Mouse (Mus musculus) intestine, embryonic 16.5 days (tissue): ENCODE data around the gene Dnajc8. TPM values are rescaled to one million over a fixed set of nuclear protein-coding genes. Genes with fewer than 3 reads are reported as not detected.

Experiments used
- ATAC-seq: fragments of 200-750 bp; cut with Nextera tagmentation; 2 replicates; pipeline ENCODE4 v1.8.0; 2017; ENCODE audit warnings: moderate TSS enrichment, moderate library complexity
- H3K27ac ChIP-seq: fragments of 300-500 bp; sonication (generic); 2 replicates; pipeline ENCODE4 v1.5.1; 2014; ENCODE audit warnings: mild to moderate bottlenecking, low read length
- H3K27me3 ChIP-seq: fragments of 300-500 bp; sonication (generic); replicated peaks from 2 replicates; pipeline ENCODE4 v1.6.1; 2014; ENCODE audit warnings: low read length, control low read depth, mixed read lengths; ENCODE audit not compliant: control insufficient read depth, insufficient read depth
- H3K36me3 ChIP-seq: fragments of 300-500 bp; sonication (generic); 2 replicates; pipeline ENCODE4 v1.6.1; 2014; ENCODE audit warnings: low read length, control low read depth; ENCODE audit not compliant: control insufficient read depth, insufficient read depth
- H3K4me1 ChIP-seq: fragments of 300-500 bp; sonication (generic); 2 replicates; pipeline ENCODE4 v1.6.1; 2014; ENCODE audit warnings: low read length, control low read depth, mixed read lengths; ENCODE audit not compliant: control insufficient read depth, insufficient read depth
- H3K4me2 ChIP-seq: fragments of 300-500 bp; sonication (generic); 2 replicates; pipeline ENCODE4 v1.6.1; 2014; ENCODE audit warnings: low read depth, low read length, control low read depth
- H3K4me3 ChIP-seq: fragments of 300-500 bp; sonication (generic); 2 replicates; pipeline ENCODE4 v1.5.1; 2014; ENCODE audit warnings: mild to moderate bottlenecking, low read length
- H3K9ac ChIP-seq: fragments of 300-500 bp; sonication (generic); 2 replicates; pipeline ENCODE4 v1.6.1; 2014; ENCODE audit warnings: low read depth, low read length
- H3K9me3 ChIP-seq: fragments of 300-500 bp; sonication (generic); 2 replicates; pipeline ENCODE4 v1.6.1; 2016; ENCODE audit warnings: low read length, control low read depth; ENCODE audit not compliant: control insufficient read depth
- WGBS: fragments of 180-500 bp; shearing (Covaris S2); extraction: QIAGEN DNeasy Blood & Tissue Kit; methylation state at CpG from one replicate; pipeline ENCODE4 v1.1.7; 2014; 5-methylcytosine and 5-hydroxymethylcytosine counted together
- polyA plus RNA-seq: library from polyadenylated mRNA; unstranded; fragments of >200 nt; fragmentation: Nextera tagmentation; extraction: Ambion mirVana; gene quantifications from 2 replicates; pipeline ENCODE4 v1.2.1, GENCODE M21; 2015

Dnajc8 gene
- polyA plus RNA-seq, 1 experiment from 2014 or later = 150 TPM

GRCm38 (mm10) chr4:132527917-132528522 lies 7.3 kb upstream of the Dnajc8 start:
- whole genome bisulfite sequencing = 90% methylated on average over 8 of the region's 8 CpGs
- H3K9ac ChIP-seq = no peak overlapping the region
- no peak for ATAC-seq
- no peaks in the 10 kb centered on the region for H3K9me3 ChIP-seq
- H3K4me3 ChIP-seq = no peak overlapping the region
- peaks cover 8% of the 10 kb centered on the region; the same call in 1 of the 2 replicates for H3K36me3 ChIP-seq
- peaks cover 14% of the 10 kb centered on the region; the same call in 1 of the 2 replicates for H3K4me1 ChIP-seq
- H3K27ac ChIP-seq = no peak overlapping the region
- H3K27me3 ChIP-seq = no peaks in the 10 kb centered on the region
- no peak overlapping the region for H3K4me2 ChIP-seq

- no peak for ATAC-seq
- Histone ChIP-seq H3K4me1 (peaks cover 13% of the 10 kb centered on the region; the same call in 1 of the 2 replicates), H3K9ac (no peak overlapping the region), H3K36me3 (peaks cover 8% of the 10 kb centered on the region; the same call in 1 of the 2 replicates), H3K27ac (no peak overlapping the region), H3K4me3 (no peak overlapping the region), H3K9me3 (no peaks in the 10 kb centered on the region), H3K4me2 (no peak overlapping the region), H3K27me3 (no peaks in the 10 kb centered on the region)
- WGBS = 65% methylated on average over 4 of the region's 4 CpGs
These were observed 6.0 kb upstream of the Dnajc8 start for GRCm38 (mm10) chr4:132529344-132529743.

DNA sequence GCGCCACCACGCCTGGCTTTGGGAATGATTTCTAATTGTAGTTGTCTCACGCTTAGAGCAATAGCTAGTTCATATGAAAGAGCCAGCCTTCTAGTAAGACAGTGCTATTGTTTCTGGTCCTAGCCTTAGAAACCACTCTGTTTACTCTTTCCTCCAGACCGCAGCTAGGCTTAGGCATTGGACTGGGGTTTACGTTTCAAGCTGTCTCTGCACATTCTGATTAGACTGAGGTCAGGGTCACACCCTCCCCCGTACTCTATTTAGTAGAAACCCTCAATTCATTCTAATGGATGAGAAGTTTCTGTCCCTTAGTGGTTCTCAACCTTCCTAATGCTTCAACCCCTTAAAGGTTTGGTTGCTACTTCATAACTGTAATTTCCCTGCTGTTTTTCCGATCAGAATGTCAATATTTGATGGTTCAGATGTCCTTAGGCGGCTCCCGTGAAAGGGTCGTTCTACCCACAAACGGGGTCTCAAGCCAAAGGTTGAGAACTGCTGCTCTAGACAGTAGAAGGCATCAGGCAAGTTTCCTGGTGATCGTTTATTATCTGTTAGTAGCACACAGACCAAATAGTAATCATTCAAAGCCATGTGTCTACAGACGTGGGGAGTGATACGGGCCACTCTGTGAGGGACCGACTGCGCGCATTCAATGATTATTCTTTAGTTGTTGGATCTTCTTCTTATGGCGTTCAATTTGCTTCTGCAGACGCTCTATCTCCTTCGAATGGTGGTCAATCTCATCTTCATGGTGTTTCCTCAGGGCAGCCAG lies 5.1 kb upstream of the Dnajc8 start:
- no peaks in the 10 kb centered on the region for H3K9me3 ChIP-seq
- ATAC-seq = no peak
- H3K4me3 ChIP-seq = no peak overlapping the region
- H3K4me2 ChIP-seq = no peak overlapping the region
- H3K27me3 ChIP-seq = no peaks in the 10 kb centered on the region
- no peak overlapping the region for H3K9ac ChIP-seq
- peaks cover 8% of the 10 kb centered on the region; the same call in 1 of the 2 replicates for H3K36me3 ChIP-seq
- no peak overlapping the region for H3K27ac ChIP-seq
- 0 out of 2 replicates have a peak, but pooled peaks cover 13% of the 10 kb centered on the region for H3K4me1 ChIP-seq
- WGBS = 87% methylated on average over 20 of the region's 20 CpGs

DNA sequence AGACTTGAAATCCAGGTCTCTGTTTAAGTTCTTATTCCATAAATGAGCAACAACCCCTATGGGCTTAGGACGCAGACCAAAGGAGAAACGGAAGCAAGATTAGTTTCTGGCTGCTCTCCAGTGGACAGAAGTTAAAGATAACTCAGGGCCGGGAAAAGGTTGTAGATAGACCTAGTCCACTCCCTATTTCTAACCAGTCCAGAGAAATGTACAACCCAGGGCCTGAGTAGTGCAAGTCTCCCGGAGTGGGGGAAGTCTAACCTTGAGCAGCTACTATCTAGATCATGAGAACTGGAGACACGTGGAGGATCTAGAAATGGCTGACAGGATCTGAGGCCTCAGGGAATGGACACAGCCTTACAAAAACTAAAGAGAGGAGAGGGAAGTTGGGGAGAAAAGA lies 2.9 kb upstream of the Dnajc8 start:
- WGBS = 6% methylated on average over 5 of the region's 5 CpGs
- peak; percentile 44 for ATAC-seq

DNA sequence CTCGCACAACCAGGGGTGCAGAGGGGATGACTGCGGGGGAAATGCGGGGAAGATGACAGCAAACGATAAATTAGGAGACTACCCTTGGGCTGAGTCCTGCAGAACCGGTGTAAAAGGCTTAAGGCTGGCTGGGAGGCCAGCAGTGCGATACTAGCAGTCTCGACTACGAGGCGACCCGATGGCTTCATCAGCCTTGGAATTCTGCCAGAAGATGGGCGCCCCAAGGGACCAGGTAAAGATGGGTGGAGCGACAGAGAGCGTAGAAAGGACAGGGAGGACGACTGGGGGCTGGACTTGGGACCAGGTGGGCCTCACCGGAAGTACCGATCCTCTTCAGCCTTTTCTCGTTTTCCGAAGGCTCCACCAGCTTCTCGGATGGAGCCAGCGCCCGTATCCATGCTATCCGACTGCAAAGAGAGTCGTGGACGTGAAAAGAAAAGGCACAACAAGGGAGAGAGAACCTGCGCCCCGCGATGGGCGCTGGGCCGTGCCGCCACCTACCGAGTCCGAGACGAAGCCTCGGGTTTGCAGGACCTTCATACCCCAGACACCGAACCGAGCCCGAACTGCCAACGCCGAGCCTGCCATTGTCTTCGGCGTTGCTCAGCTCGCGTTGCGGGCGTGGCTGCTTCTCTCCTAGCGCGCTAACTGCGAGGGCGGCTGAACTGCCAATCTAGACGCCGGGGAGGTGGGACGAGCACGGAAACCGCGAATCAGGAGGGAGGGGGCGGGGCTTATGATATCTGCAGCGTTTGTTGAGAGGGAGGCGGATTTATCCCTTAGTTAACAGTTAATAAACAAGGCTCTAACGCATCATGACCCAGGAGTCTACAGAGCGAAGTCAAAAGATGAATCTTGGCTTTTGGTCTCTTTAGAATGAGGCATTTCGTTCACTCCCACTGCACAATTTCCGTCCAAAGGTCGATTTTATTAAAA lies 2.1 kb upstream of the Dnajc8 start, which contains the start of gene Atpif1:
Gene Atpif1, minus strand, starts transcription at position 679 of the 936 bp plus-strand sequence.
- Histone ChIP-seq H3K4me1 (peaks cover 28% of the 10 kb centered on the region), H3K9me3 (no peaks in the 10 kb centered on the region), H3K4me2 (peak within 1 kb of the TSS; percentile 78), H3K27ac (peak within 1 kb of the TSS; percentile 99), H3K27me3 (no peaks in the 10 kb centered on the region), H3K4me3 (peak within 1 kb of the TSS; percentile 72), H3K36me3 (peaks cover 8% of the 10 kb centered on the region; the same call in 1 of the 2 replicates), H3K9ac (peak within 1 kb of the TSS; percentile 89)
- ATAC-seq = peak; percentile 89
- under 1% methylated on average over 63 of the region's 63 CpGs for WGBS

More for the DNA sequence above, 2.9 kb upstream of the Dnajc8 start:
- Histone ChIP-seq H3K4me2 (peak overlapping the region; percentile 78), H3K9ac (peak overlapping the region; percentile 89), H3K27ac (peak overlapping the region; percentile 99), H3K27me3 (no peaks in the 10 kb centered on the region), H3K4me3 (peak overlapping the region; percentile 72), H3K9me3 (no peaks in the 10 kb centered on the region), H3K36me3 (peaks cover 8% of the 10 kb centered on the region; the same call in 1 of the 2 replicates), H3K4me1 (peaks cover 27% of the 10 kb centered on the region)

GRCm38 (mm10) chr4:132539481-132539880 lies 4.1 kb downstream of the Dnajc8 start:
- Histone ChIP-seq H3K27me3 (no peaks in the 10 kb centered on the region), H3K9me3 (no peaks in the 10 kb centered on the region), H3K27ac (no peak overlapping the region), H3K4me3 (no peak overlapping the region), H3K4me2 (no peak overlapping the region), H3K4me1 (peaks cover 20% of the 10 kb centered on the region), H3K36me3 (peaks cover 11% of the 10 kb centered on the region; the same call in 1 of the 2 replicates), H3K9ac (no peak overlapping the region)
- 90% methylated on average over 5 of the region's 5 CpGs for WGBS
- ATAC-seq = no peak

DNA sequence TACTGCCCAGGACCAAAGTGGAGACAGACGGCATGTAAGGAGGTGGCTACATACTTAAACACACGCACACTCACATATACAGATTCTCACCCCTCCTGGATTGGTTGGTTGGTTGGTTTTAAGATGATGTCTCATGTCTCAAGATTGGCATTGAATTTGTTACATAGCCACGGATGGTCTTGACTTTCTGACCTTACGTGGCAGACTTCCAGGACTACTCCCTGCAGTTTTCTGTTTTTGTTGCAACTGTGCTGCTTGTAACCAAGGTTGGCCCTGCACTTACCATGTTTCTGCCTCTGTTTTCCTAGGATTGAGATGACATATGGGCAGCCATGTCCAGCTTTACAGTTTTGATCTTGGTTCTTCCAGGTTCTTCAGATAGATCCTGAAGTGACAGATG lies 6.1 kb downstream of the Dnajc8 start:
- WGBS = 84% methylated on average over 4 of the region's 4 CpGs
- Histone ChIP-seq H3K36me3 (peaks cover 14% of the 10 kb centered on the region; the same call in 1 of the 2 replicates), H3K27ac (no peak overlapping the region), H3K4me1 (peaks cover 11% of the 10 kb centered on the region), H3K27me3 (no peaks in the 10 kb centered on the region), H3K4me2 (no peak overlapping the region), H3K4me3 (no peak overlapping the region), H3K9me3 (no peaks in the 10 kb centered on the region), H3K9ac (no peak overlapping the region)
- no peak for ATAC-seq

DNA sequence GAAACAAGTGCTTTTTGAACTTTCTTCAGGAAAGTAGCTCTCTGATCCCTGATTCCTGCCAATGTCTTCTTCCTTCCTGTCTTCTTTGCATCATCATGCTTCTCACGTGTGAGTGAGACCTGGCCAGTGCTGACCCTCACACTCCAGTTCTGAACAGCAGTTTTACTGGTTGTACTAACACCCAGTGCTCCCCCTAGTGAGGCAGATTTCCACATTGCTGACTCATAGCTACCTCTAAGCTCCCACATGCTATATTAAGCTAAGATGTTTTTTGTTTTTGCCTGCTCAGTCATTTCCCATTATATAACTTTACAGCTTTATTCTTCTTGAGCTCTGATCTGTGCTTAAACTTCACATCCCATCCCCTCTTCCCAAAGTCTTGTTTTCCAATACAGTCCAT lies 7.4 kb downstream of the Dnajc8 start:
- 69% methylated on average over 1 of the region's 1 CpGs for WGBS
- Histone ChIP-seq H3K27me3 (no peaks in the 10 kb centered on the region), H3K9ac (no peak overlapping the region), H3K36me3 (peaks cover 19% of the 10 kb centered on the region), H3K4me1 (no peaks in the 10 kb centered on the region), H3K9me3 (no peaks in the 10 kb centered on the region), H3K4me3 (no peak overlapping the region), H3K27ac (no peak overlapping the region), H3K4me2 (no peak overlapping the region)
- ATAC-seq = no peak

DNA sequence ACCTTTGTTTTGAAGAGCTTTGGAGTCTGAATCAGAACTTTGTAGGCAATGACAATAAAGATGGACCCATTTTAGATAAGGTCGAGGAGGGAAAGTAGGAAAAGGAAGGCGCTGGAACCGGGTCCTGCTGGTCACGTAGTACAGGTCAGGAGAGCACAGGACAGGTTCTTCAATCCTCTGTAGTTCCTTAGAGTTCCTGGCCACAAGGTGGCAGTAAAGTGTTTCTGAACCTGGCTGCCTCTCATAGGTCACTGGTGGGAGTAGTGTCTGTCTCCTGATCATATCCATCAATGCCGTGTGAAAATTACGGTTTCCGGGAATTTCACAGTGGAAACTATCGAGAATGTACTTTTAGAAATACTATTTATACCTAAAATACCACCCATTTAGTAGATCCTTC lies 10.5 kb downstream of the Dnajc8 start:
- WGBS = 25% methylated on average over 8 of the region's 8 CpGs
- H3K4me2 ChIP-seq = no peak overlapping the region
- no peak overlapping the region for H3K4me3 ChIP-seq
- no peaks in the 10 kb centered on the region for H3K27me3 ChIP-seq
- 0 out of 2 replicates have a peak, but pooled peaks have one; percentile 70 for ATAC-seq
- H3K9me3 ChIP-seq = no peaks in the 10 kb centered on the region
- H3K36me3 ChIP-seq = peaks cover 23% of the 10 kb centered on the region
- H3K4me1 ChIP-seq = no peaks in the 10 kb centered on the region
- H3K27ac ChIP-seq = no peak overlapping the region
- H3K9ac ChIP-seq = no peak overlapping the region
